Mouse (Mus musculus) megakaryocyte-erythroid progenitor cell, adult 5-6 weeks (primary cell): ENCODE data around the gene Dpyd. TPM values are rescaled to one million over a fixed set of nuclear protein-coding genes. Genes with fewer than 3 reads are reported as not detected.

Experiments
- ATAC-seq: replicated peaks from 2 replicates; pipeline ENCODE4 v1.8.0; 2016; ENCODE audit warnings: mild to moderate bottlenecking, inconsistent platforms; ENCODE audit not compliant: severe bottlenecking, poor library complexity, low FRiP score, low TSS enrichment
- total RNA-seq, 2 experiments: library from RNA; stranded (forward) in 1 of 2; stranded (reverse) in 1 of 2; fragments of 200-1000, 215-1000 nt in 1 of 2; fragments of >200 nt in 1 of 2; fragmentation: Nextera tagmentation in 1 of 2; gene quantifications; 2 replicates each; pipeline ENCODE4 v1.2.3; 2014 to 2017

The Dpyd gene
- total RNA-seq, 2 experiments from 2014 or later = not detected

- no peak for ATAC-seq
Measured at GRCm38 (mm10) chr3:119275241-119275640, 713.3 kb downstream of the Dpyd start.

GRCm38 (mm10) chr3:119280671-119281070, 718.7 kb downstream of the Dpyd start:
- no peak for ATAC-seq

- no peak for ATAC-seq
Measured at GRCm38 (mm10) chr3:119314693-119315092, 752.8 kb downstream of the Dpyd start.

GRCm38 (mm10) chr3:119329063-119329462, 767.1 kb downstream of the Dpyd start:
- no peak for ATAC-seq

GRCm38 (mm10) chr3:119333335-119334305, 771.7 kb downstream of the Dpyd start:
- ATAC-seq = no peak

GRCm38 (mm10) chr3:119361555-119362385, 799.8 kb downstream of the Dpyd start:
- ATAC-seq = no peak

- ATAC-seq = no peak
Measured at GRCm38 (mm10) chr3:119362392-119362791, 800.5 kb downstream of the Dpyd start.

- no peak for ATAC-seq
Measured at GRCm38 (mm10) chr3:119368931-119369330, 807.0 kb downstream of the Dpyd start.

- no peak for ATAC-seq
Measured at GRCm38 (mm10) chr3:119381119-119381518, 819.2 kb downstream of the Dpyd start.

- no peak for ATAC-seq
Measured at GRCm38 (mm10) chr3:119382395-119382794, 820.5 kb downstream of the Dpyd start.

GRCm38 (mm10) chr3:119387332-119388105, 825.6 kb downstream of the Dpyd start:
- no peak for ATAC-seq

- ATAC-seq = no peak
Measured at GRCm38 (mm10) chr3:119397205-119397604, 835.3 kb downstream of the Dpyd start.

- no peak for ATAC-seq
Measured at GRCm38 (mm10) chr3:119402836-119403728, 841.2 kb downstream of the Dpyd start.

- no peak for ATAC-seq
Measured at GRCm38 (mm10) chr3:119419087-119419709, 857.3 kb downstream of the Dpyd start.

GRCm38 (mm10) chr3:119419745-119420144, 857.8 kb downstream of the Dpyd start:
- ATAC-seq = no peak

GRCm38 (mm10) chr3:119431339-119431738, 869.4 kb downstream of the Dpyd start:
- ATAC-seq = no peak

- no peak for ATAC-seq
Measured at GRCm38 (mm10) chr3:119431757-119432156, 869.8 kb downstream of the Dpyd start.

- ATAC-seq = no peak
Measured at GRCm38 (mm10) chr3:119447559-119447958, 885.6 kb downstream of the Dpyd start.
